Mouse (Mus musculus) spleen, postnatal 36 days (tissue): ENCODE data around the gene Kcnj11.

Experiments used
- DNase-seq, 2 experiments: peaks; one replicate each; pipeline ENCODE4 v3.0.0; 2022; ENCODE audit warnings: low spot score in 2 of 2, mixed read lengths in 1 of 2

Kcnj11 gene

GRCm38 (mm10) chr7:46049981-46050380 is 50.6 kb downstream of the Kcnj11 start:
- no peak for DNase-seq

GRCm38 (mm10) chr7:46047873-46048562 is 52.5 kb downstream of the Kcnj11 start:
- no peak for DNase-seq

GRCm38 (mm10) chr7:46045882-46046281 is 54.7 kb downstream of the Kcnj11 start:
- no peak for DNase-seq

GRCm38 (mm10) chr7:46044106-46044505 is 56.5 kb downstream of the Kcnj11 start:
- DNase-seq, result no peak
